10 mouse cellular contexts compared by ENCODE assay signal in genomic region chr2:12883276-12883914, GRCm38 (mm10). TPM values are rescaled to one million over a fixed set of nuclear protein-coding genes. Genes with fewer than 3 reads are reported as not detected.
DNase-seq lines count a peak whose midpoint lies in the region; ATAC-seq and TF ChIP-seq lines count a peak whose summit lies in the region.
"Had no signal": no experiment of that assay in that cellular context is flagged by ENCODE, and none has a peak within 500 bp of the region (broad histone marks: within the 10 kb centered on the region; RNA-seq: fewer than 3 reads in every experiment).

No protein-coding gene starts in this region.

- WGBS in stomach, embryonic 16.5 days, result 52% methylated on average over 10 of the region's 10 CpGs

- H3K9me3 ChIP-seq in stomach, embryonic 16.5 days (replicated peaks; ENCODE audit: control insufficient read depth, low read length), result no peaks in the 10 kb centered on the region

- TF ChIP-seq CTCF in left cerebral cortex, adult 2 months (IDR thresholded peaks at IDR 0.05), result no peak

- no peak overlapping the region for H3K4me2 ChIP-seq in stomach, embryonic 16.5 days (ENCODE audit: low read depth, low read length)

- no peaks in the 10 kb centered on the region for H3K27me3 ChIP-seq in stomach, embryonic 16.5 days (ENCODE audit: control insufficient read depth, insufficient read depth, low read length)

- H3K27ac ChIP-seq in left cerebral cortex, adult 2 months, result no peak overlapping the region
- H3K27ac ChIP-seq in stomach, embryonic 16.5 days (ENCODE audit: low read length), result peak overlapping the region; percentile 33; the same call in 1 of the 2 replicates
- H3K27ac ChIP-seq: heart, adult 2 months; macrophage had no signal

- peaks cover 3% of the 10 kb centered on the region; the same call in 1 of the 2 replicates for H3K4me1 ChIP-seq in stomach, embryonic 16.5 days (ENCODE audit: control insufficient read depth, insufficient read depth, low read length)

- intact Hi-C loops in left cerebral cortex, adult 2 months (cut with DNase I), result loop anchor here (5.0 kb wide), 3 partner anchors 114 to 179 kb away; no protein-coding TSS in a partner anchor

- H3K9ac ChIP-seq in stomach, embryonic 16.5 days (ENCODE audit: low read length), result no peak overlapping the region

- H3K4me3 ChIP-seq in left cerebral cortex, adult 2 months, result no peak overlapping the region
- H3K4me3 ChIP-seq in stomach, embryonic 16.5 days (replicated peaks; ENCODE audit: low read length), result no peak overlapping the region
- H3K4me3 ChIP-seq: heart, adult 2 months had no signal

- peak; percentile 1 for DNase-seq in adrenal gland, postnatal 25 days
- DNase-seq in adrenal gland, adult 2 months, result no peak
- DNase-seq in Muller cell, postnatal 12 days (ENCODE audit: inconsistent ontology term), result peak; percentile 12
- peak; percentile 26 to 34 for DNase-seq in frontal cortex, postnatal 25 days (ENCODE audit: low spot score in 2 of 2)
- peak; percentile 48 to 67 for DNase-seq in left cerebral cortex, adult 2 months (ENCODE audit: extremely low spot score in 1 of 2, low spot score in 2 of 2)
- no peak for DNase-seq in adrenal gland, postnatal 36 days
- no peak for DNase-seq in adipocyte (ENCODE audit: low spot score)

- peak; percentile 72 for ATAC-seq in stomach, embryonic 16.5 days (ENCODE audit: insufficient read depth, low FRiP score)

- H3K36me3 ChIP-seq in stomach, embryonic 16.5 days (ENCODE audit: control insufficient read depth, insufficient read depth, low read length), result no peaks in the 10 kb centered on the region

RNA-seq across cellular contexts. Expression of gene Pter, which starts 40.4 kb away (rescaled TPM):
- 15.6 and 19.1 TPM in 2 replicates for total RNA-seq in adrenal gland, postnatal 25 days (2021)
- total RNA-seq in adrenal gland, adult 2 months (2021), result 10 to 100 TPM; 12.1 to 13.6 TPM
- polyA plus RNA-seq in adrenal gland, adult 2 months (2012; rRNA removed), result 1.4 and 3.5 TPM in 2 replicates
- 1 to 10 TPM; 1.0 to 2.2 TPM for total RNA-seq in left cerebral cortex, adult 2 months (2021)
- polyA plus RNA-seq in stomach, embryonic 16.5 days (2015; fragmentation: Nextera tagmentation; extraction: Ambion mirVana), result 27.5 and 29.7 TPM in 2 replicates
- 10 to 100 TPM in 1 of 2 experiments, 1 to 10 TPM in 1; 7.6 to 18.3 TPM for total RNA-seq in adrenal gland, postnatal 36 days (2021)

Comparison
In these comparisons a context has a peak if more than half of its experiments do, and no peak if none do; other contexts are left out.
1. DNase-seq: peak in adrenal gland, postnatal 25 days (single experiment), Muller cell, postnatal 12 days (single experiment), frontal cortex, postnatal 25 days (2 of 2) and left cerebral cortex, adult 2 months (2 of 2); none in adrenal gland, adult 2 months (single experiment), adrenal gland, postnatal 36 days (0 of 2) and adipocyte (single experiment).